In the genomic region with DNA sequence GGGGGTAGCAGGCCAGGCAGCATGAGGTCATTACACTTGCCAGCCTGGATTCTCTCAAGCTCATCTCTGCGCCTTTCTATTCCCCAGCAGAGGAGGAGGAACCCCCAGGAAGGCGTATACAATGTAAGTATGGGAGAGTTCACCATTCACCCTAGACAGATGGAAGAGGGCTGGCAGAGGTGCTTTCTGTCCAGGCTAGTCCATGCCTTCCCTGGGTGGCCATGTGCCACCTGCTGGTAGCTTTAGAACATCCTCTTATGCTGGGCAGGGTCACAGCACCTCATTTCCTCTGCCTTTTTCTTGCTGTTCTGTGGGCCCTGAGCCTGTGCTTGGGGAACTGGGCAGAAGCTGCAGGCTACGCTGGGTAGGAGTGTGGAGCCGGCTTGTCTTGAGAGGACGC, we compare ENCODE assay signal across 8 mouse cellular contexts.
DNase-seq lines count a peak whose midpoint lies in the region; ATAC-seq and TF ChIP-seq lines count a peak whose summit lies in the region.

No protein-coding gene starts in this region.

- H3K9me3 ChIP-seq in kidney, embryonic 16.5 days (ENCODE audit: low read length), result no peaks in the 10 kb centered on the region
- no peaks in the 10 kb centered on the region for H3K9me3 ChIP-seq in liver, embryonic 16.5 days (replicated peaks; ENCODE audit: control insufficient read depth, low read length)
- H3K9me3 ChIP-seq in heart, embryonic 12.5 days (replicated peaks), result no peaks in the 10 kb centered on the region

- H3K4me2 ChIP-seq in kidney, embryonic 16.5 days (replicated peaks; ENCODE audit: low read depth, low read length), result no peak overlapping the region
- H3K4me2 ChIP-seq in liver, embryonic 16.5 days (ENCODE audit: low read depth, low read length), result no peak overlapping the region
- no peak overlapping the region for H3K4me2 ChIP-seq in heart, embryonic 12.5 days

- no peak overlapping the region for H3K27ac ChIP-seq in kidney, adult 2 months (ENCODE audit: insufficient read depth, low read depth, low read length)
- H3K27ac ChIP-seq in kidney, embryonic 16.5 days (ENCODE audit: low read length), result no peak overlapping the region
- no peak overlapping the region for H3K27ac ChIP-seq in liver, embryonic 16.5 days (ENCODE audit: low read length)
- H3K27ac ChIP-seq in heart, embryonic 12.5 days (ENCODE audit: poor library complexity, severe bottlenecking), result no peak overlapping the region

- no peak; the same call in 1 of the 2 replicates for ATAC-seq in kidney, embryonic 16.5 days (ENCODE audit: low FRiP score, low TSS enrichment)
- peak; percentile 37 for ATAC-seq in Patski
- 0 out of 2 replicates have a peak, but pooled peaks have one; percentile 22 for ATAC-seq in liver, embryonic 16.5 days (ENCODE audit: low read depth)
- no peak for ATAC-seq in heart, embryonic 12.5 days (ENCODE audit: insufficient number of reproducible peaks, low FRiP score)
- ATAC-seq in erythroid progenitor cell, adult 5-6 weeks (replicated peaks; ENCODE audit: low FRiP score, poor library complexity, severe bottlenecking), result no peak

- no peaks in the 10 kb centered on the region for H3K79me3 ChIP-seq in C2C12 (ENCODE audit: low read depth)

- in situ Hi-C loops in Patski (cut with MboI; ENCODE audit: low pct_unique_long_range_greater_than_20kb), result loop anchor here (5.0 kb wide), 2 partner anchors 81 to 294 kb away; no protein-coding TSS in a partner anchor

- H3K27me3 ChIP-seq in kidney, adult 2 months (replicated peaks; ENCODE audit: control insufficient read depth, insufficient read depth, low read length), result no peaks in the 10 kb centered on the region
- no peaks in the 10 kb centered on the region for H3K27me3 ChIP-seq in kidney, embryonic 16.5 days (ENCODE audit: insufficient read depth, low read length)
- H3K27me3 ChIP-seq in C2C12 (ENCODE audit: control insufficient read depth, insufficient read depth, insufficient read length) (no peaks in the 10 kb centered on the region), Patski (no peaks in the 10 kb centered on the region)
- H3K27me3 ChIP-seq in liver, embryonic 16.5 days (ENCODE audit: control insufficient read depth, insufficient read depth, low read depth, low read length), result no peaks in the 10 kb centered on the region
- H3K27me3 ChIP-seq in heart, embryonic 12.5 days (replicated peaks), result 0 out of 2 replicates have a peak, but pooled peaks cover 10% of the 10 kb centered on the region

- CTCF ChIA-PET in Patski (lab: Charles Lee), result interaction anchor here (0.7 to 1.8 kb wide), 2 partner anchors 10 to 81 kb away, joined by 3 to 5 read pairs; no protein-coding TSS in a partner anchor

- no peak overlapping the region for H3K9ac ChIP-seq in kidney, embryonic 16.5 days (replicated peaks; ENCODE audit: low read length)
- H3K9ac ChIP-seq in liver, embryonic 16.5 days (ENCODE audit: low read depth, low read length), result no peak overlapping the region
- H3K9ac ChIP-seq in heart, embryonic 12.5 days, result no peak overlapping the region

- TF ChIP-seq CTCF in kidney, adult 2 months (conservative IDR thresholded peaks at IDR 0.05; ENCODE audit: insufficient read depth, insufficient read length, low read depth, low read length), result peak; percentile 62
- TF ChIP-seq CTCF in C2C12 (IDR thresholded peaks at IDR 0.05; ENCODE audit: control insufficient read depth, insufficient read depth, insufficient read length), result peak; percentile 45
- TF ChIP-seq CTCF in Patski (IDR thresholded peaks at IDR 0.05), result peak; percentile 70

- TF ChIP-seq POLR2A in kidney, adult 2 months (IDR thresholded peaks at IDR 0.05; ENCODE audit: low read depth, low read length), result no peak

- no peaks in the 10 kb centered on the region for H3K36me3 ChIP-seq in kidney, adult 2 months (ENCODE audit: control insufficient read depth, insufficient read depth, low read length)
- H3K36me3 ChIP-seq in kidney, embryonic 16.5 days (ENCODE audit: insufficient read depth, low read length), result no peaks in the 10 kb centered on the region
- no peaks in the 10 kb centered on the region for H3K36me3 ChIP-seq in C2C12 (ENCODE audit: control insufficient read depth, insufficient read depth)
- H3K36me3 ChIP-seq in liver, embryonic 16.5 days (ENCODE audit: control insufficient read depth, insufficient read depth), result no peaks in the 10 kb centered on the region
- H3K36me3 ChIP-seq in heart, embryonic 12.5 days, result no peaks in the 10 kb centered on the region

- H3K4me3 ChIP-seq in kidney, adult 2 months (ENCODE audit: insufficient read depth, low read depth, low read length), result no peak overlapping the region
- H3K4me3 ChIP-seq in kidney, embryonic 16.5 days (ENCODE audit: low read length), result no peak overlapping the region
- H3K4me3 ChIP-seq in C2C12 (ENCODE audit: insufficient read depth, poor library complexity, severe bottlenecking), result no peak overlapping the region
- no peak overlapping the region for H3K4me3 ChIP-seq in liver, embryonic 16.5 days (ENCODE audit: low read depth, low read length)
- no peak overlapping the region for H3K4me3 ChIP-seq in heart, embryonic 12.5 days

- no peaks in the 10 kb centered on the region for H3K4me1 ChIP-seq in kidney, adult 2 months (ENCODE audit: control insufficient read depth, insufficient read depth, low read length)
- 0 out of 2 replicates have a peak, but pooled peaks cover 9% of the 10 kb centered on the region for H3K4me1 ChIP-seq in kidney, embryonic 16.5 days (ENCODE audit: insufficient read depth, low read length)
- H3K4me1 ChIP-seq in liver, embryonic 16.5 days (ENCODE audit: control insufficient read depth, low read depth, low read length), result no peaks in the 10 kb centered on the region; the same call in 1 of the 2 replicates
- 0 out of 2 replicates have a peak, but pooled peaks cover 10% of the 10 kb centered on the region for H3K4me1 ChIP-seq in heart, embryonic 12.5 days (replicated peaks)

- H3ac ChIP-seq in C2C12 (ENCODE audit: control insufficient read depth, insufficient read length, low read depth), result no peak overlapping the region

- no peak for DNase-seq in kidney, adult 2 months
- DNase-seq in Patski (ENCODE audit: low read depth, low spot score), result no peak
- no peak for DNase-seq in frontal cortex, postnatal 25 days (ENCODE audit: low spot score in 2 of 2)

- H3K79me2 ChIP-seq in C2C12 (ENCODE audit: control insufficient read depth, insufficient read depth), result no peaks in the 10 kb centered on the region

- 84% methylated on average over 5 of the region's 5 CpGs for WGBS in kidney, adult 2 months
- 82% methylated on average over 5 of the region's 5 CpGs for WGBS in kidney, embryonic 16.5 days
- 76% methylated on average over 5 of the region's 5 CpGs for WGBS in liver, embryonic 16.5 days (ENCODE audit: insufficient replicate concordance)
- 78% methylated on average over 5 of the region's 5 CpGs for WGBS in heart, embryonic 12.5 days

- POLR2A ChIA-PET in Patski (lab: Charles Lee), result no interaction called here

TF ChIP-seq in C2C12, 6 proteins besides CTCF, POLR2A, EP300 and RAD21:
- no peak for TF ChIP-seq CEBPB (IDR thresholded peaks at IDR 0.05; ENCODE audit: low read depth)
- no peak for TF ChIP-seq MYOD1 (IDR thresholded peaks at IDR 0.05; ENCODE audit: control insufficient read depth, insufficient read length, low read depth)
- TF ChIP-seq MYOG (IDR thresholded peaks at IDR 0.05; ENCODE audit: control insufficient read depth, extremely low read depth, insufficient read length), result no peak
- TF ChIP-seq FOSL1 (IDR thresholded peaks at IDR 0.05; ENCODE audit: insufficient read depth, low read length, poor library complexity, severe bottlenecking), result no peak
- TF ChIP-seq MAX (IDR thresholded peaks at IDR 0.05), result no peak
- no peak for TF ChIP-seq USF1 (IDR thresholded peaks at IDR 0.05; ENCODE audit: low read depth)

Comparison
In these comparisons a context has a peak if more than half of its experiments do, and no peak if none do; other contexts are left out.
1. ATAC-seq: peak in Patski (single experiment) and liver, embryonic 16.5 days (single experiment); none in kidney, embryonic 16.5 days (single experiment), heart, embryonic 12.5 days (single experiment) and erythroid progenitor cell, adult 5-6 weeks (single experiment).
2. Peak in every context shown above with its lines, with median percentiles within 50 percentile points of each other: CTCF ChIP-seq.